Mouse (Mus musculus) liver, embryonic 15.5 days (tissue): Measurements from ENCODE around the gene Pdpr. TPM values are rescaled to one million over a fixed set of nuclear protein-coding genes. Genes with fewer than 3 reads are reported as not detected.

Experiments
- ATAC-seq: fragments of 200-750 bp; cut with Nextera tagmentation; 2 replicates; pipeline ENCODE4 v1.8.0; 2017; ENCODE audit warnings: moderate number of reproducible peaks, mild to moderate bottlenecking, moderate library complexity; ENCODE audit not compliant: insufficient read depth
- H3K27ac ChIP-seq: fragments of 300-500 bp; sonication (generic); replicated peaks from 2 replicates; pipeline ENCODE4 v1.5.1; 2015; ENCODE audit warnings: mild to moderate bottlenecking, inconsistent platforms
- H3K27me3 ChIP-seq: fragments of 300-500 bp; sonication (generic); 2 replicates; pipeline ENCODE4 v1.6.1; 2015; ENCODE audit warnings: mild to moderate bottlenecking, inconsistent platforms
- H3K36me3 ChIP-seq: fragments of 300-500 bp; sonication (generic); replicated peaks from 2 replicates; pipeline ENCODE4 v1.6.1; 2015; ENCODE audit warnings: moderate library complexity, mild to moderate bottlenecking, inconsistent platforms
- H3K4me1 ChIP-seq: fragments of 300-500 bp; sonication (generic); replicated peaks from 2 replicates; pipeline ENCODE4 v1.6.1; 2015; ENCODE audit warnings: inconsistent platforms
- H3K4me2 ChIP-seq: fragments of 300-500 bp; sonication (generic); 2 replicates; pipeline ENCODE4 v1.6.1; 2015; ENCODE audit warnings: moderate library complexity, mild to moderate bottlenecking, inconsistent platforms
- H3K4me3 ChIP-seq: fragments of 300-500 bp; sonication (generic); replicated peaks from 2 replicates; pipeline ENCODE4 v1.5.1; 2015; ENCODE audit warnings: mild to moderate bottlenecking, inconsistent platforms
- H3K9ac ChIP-seq: fragments of 300-500 bp; sonication (generic); 2 replicates; pipeline ENCODE4 v1.6.1; 2015; ENCODE audit warnings: moderate library complexity, mild to moderate bottlenecking, inconsistent platforms
- H3K9me3 ChIP-seq: fragments of 300-500 bp; sonication (generic); replicated peaks from 2 replicates; pipeline ENCODE4 v1.6.1; 2016; ENCODE audit warnings: inconsistent platforms
- WGBS: fragments of 180-500 bp; shearing (Covaris S2); methylation state at CpG from one replicate; pipeline ENCODE4 v1.1.7; 2015; ENCODE audit warnings: mixed read lengths; ENCODE audit not compliant: insufficient replicate concordance; 5-methylcytosine and 5-hydroxymethylcytosine counted together
- polyA plus RNA-seq: library from polyadenylated mRNA; unstranded; fragments of >200 nt; fragmentation: Nextera tagmentation; extraction: Ambion mirVana; gene quantifications from 2 replicates; pipeline ENCODE4 v1.2.1, GENCODE M21; 2015

The Pdpr gene
- polyA plus RNA-seq: 2.4 and 2.6 TPM in 2 replicates

DNA sequence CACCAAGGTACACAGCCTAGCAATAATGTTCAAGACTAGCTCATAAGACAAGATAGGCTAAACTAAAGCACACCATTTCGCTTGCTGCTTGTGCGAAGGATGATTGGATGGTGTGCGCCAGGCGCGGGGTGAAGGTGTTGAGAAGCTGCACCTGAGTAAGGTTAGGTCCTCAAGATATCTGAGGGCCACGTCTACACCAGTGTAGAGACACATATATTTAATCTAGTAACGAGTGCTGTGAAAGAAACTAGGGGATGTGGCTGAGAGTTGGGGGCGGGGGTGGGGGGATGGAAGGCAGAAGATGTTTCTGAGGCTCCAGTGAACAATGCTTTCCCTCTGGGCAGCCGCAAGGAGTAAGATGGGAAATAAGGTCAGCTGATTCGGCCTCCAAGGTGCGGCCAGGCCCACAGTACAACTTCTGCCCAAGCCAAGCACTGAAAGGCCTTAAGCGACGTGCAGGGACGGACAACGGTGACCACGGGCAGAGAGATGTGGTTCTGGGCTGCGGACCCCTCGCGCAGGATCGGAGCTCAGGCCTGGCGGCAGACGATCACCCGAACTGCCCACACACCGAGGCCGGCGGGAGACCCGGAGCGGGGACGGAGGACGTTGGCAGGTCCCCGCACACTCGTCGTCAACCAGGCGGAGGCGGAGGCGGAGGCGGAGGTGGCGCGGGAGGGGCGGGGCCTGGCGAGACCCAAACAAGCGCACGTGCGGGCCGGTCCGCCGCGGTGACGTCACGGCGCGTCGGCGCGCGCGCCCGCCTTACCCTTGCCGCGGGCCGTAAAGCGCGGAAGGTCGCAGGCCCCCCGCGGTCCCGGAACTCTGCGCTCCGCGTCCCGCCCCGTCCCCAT lies at the start of gene Pdpr:
TSS of gene Pdpr (plus strand) at position 766 of the 854 bp plus-strand sequence.
- ATAC-seq: peak; percentile 86
- Histone ChIP-seq H3K4me1 (peaks cover 23% of the 10 kb centered on the region), H3K9ac (peak within 1 kb of the TSS; percentile 57), H3K27me3 (no peaks in the 10 kb centered on the region), H3K27ac (0 out of 2 replicates have a peak within 1 kb of the TSS, but pooled peaks have one; percentile 33), H3K4me2 (peak within 1 kb of the TSS; percentile 94), H3K36me3 (no peaks in the 10 kb centered on the region), H3K9me3 (no peaks in the 10 kb centered on the region), H3K4me3 (peak within 1 kb of the TSS; percentile 67)
- 6% methylated on average over 72 of the region's 72 CpGs for WGBS

DNA sequence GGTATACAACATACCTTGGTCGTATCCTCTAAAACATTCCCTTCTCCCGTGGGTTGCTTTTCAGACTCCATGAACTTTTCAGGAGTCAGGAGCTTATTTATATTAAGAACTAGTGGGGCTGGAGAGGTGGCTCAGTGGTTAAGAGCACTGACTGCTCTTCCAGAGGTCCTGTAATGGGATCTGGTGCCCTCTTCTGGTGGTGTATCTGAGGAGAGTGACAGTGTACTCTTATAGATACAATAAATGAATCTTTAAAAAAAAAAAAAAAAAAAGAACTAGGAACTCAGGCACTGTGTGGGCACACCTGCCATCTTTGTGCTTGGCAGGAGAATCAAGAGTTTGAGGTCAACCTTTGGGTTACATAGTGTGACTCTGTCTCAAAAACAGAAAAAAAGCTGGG lies 45.7 kb upstream of the Pdpr start:
- H3K9ac ChIP-seq: no peak overlapping the region
- 84% methylated on average over 2 of the region's 2 CpGs for WGBS
- no peak overlapping the region for H3K27ac ChIP-seq
- no peak overlapping the region for H3K4me2 ChIP-seq
- no peak overlapping the region for H3K4me3 ChIP-seq
- ATAC-seq: no peak
- H3K27me3 ChIP-seq: no peaks in the 10 kb centered on the region
- no peaks in the 10 kb centered on the region for H3K9me3 ChIP-seq
- peaks cover 5% of the 10 kb centered on the region; the same call in 1 of the 2 replicates for H3K4me1 ChIP-seq
- H3K36me3 ChIP-seq: peaks cover 100% of the 10 kb centered on the region

DNA sequence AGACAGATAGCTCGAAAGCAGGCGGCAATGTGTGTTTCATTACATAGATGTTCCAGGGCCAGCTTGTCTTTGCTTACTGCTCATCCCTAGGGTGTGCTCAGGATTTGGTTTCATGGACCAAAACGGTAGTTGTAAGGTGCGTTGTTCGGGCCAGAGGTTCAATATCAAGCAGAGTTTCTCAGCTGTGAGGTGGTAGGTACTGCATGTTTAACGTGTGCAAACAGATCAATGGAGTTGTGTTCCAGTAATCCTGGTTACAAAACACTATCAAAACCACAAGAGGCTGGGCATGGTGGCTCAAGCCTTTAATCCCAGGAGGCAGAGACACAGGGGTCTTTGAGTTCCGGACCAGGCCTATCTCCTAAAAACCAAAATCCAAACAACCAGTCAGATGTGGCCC lies 45.3 kb upstream of the Pdpr start:
- Histone ChIP-seq H3K4me2 (no peak overlapping the region), H3K9me3 (no peaks in the 10 kb centered on the region), H3K27me3 (no peaks in the 10 kb centered on the region), H3K4me1 (peaks cover 5% of the 10 kb centered on the region; the same call in 1 of the 2 replicates), H3K4me3 (no peak overlapping the region), H3K9ac (no peak overlapping the region), H3K36me3 (peaks cover 100% of the 10 kb centered on the region), H3K27ac (no peak overlapping the region)
- WGBS: 88% methylated on average over 7 of the region's 7 CpGs
- ATAC-seq: no peak

DNA sequence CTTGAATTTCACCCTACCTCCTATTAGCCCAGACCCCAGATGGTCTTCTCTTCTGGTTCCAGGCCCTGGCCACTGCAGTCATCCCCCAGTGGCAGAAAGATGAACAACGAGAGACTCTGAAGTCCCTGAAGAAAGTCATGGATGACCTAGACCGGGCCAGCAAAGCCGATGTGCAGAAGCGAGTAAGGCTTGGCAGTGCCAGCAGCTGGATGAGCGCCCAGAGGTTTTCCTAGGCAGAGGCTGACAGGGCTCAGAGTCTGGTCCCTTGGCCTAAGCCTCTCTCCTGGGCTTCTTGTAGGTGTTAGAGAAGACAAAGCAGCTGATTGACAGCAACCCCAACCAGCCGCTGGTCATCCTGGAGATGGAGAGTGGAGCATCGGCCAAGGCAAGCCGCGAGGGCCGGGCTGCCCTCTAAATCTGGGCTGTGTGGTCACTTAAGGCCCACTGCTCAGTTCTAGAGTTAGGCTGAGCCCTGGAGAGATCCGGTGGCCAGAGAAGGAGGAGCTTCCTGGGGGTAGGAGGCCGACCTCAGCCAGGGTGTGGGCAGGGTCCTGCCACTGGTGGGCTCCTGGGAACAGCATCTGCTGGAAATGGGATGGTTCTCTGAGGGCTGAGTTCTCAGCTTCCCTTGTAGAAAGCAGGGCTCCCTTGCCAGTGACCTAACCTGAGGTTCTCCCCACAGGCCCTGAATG lies 40.5 kb upstream of the Pdpr start:
- no peak overlapping the region for H3K4me2 ChIP-seq
- WGBS: 87% methylated on average over 12 of the region's 12 CpGs
- H3K27me3 ChIP-seq: no peaks in the 10 kb centered on the region
- H3K9me3 ChIP-seq: no peaks in the 10 kb centered on the region
- ATAC-seq: no peak
- peaks cover 41% of the 10 kb centered on the region for H3K4me1 ChIP-seq
- H3K4me3 ChIP-seq: no peak overlapping the region
- no peak overlapping the region for H3K27ac ChIP-seq
- peaks cover 82% of the 10 kb centered on the region for H3K36me3 ChIP-seq
- no peak overlapping the region for H3K9ac ChIP-seq

GRCm38 (mm10) chr8:111055031-111055634 lies 39.3 kb upstream of the Pdpr start:
- Histone ChIP-seq H3K4me3 (no peak overlapping the region), H3K4me2 (no peak overlapping the region), H3K27me3 (no peaks in the 10 kb centered on the region), H3K9ac (no peak overlapping the region), H3K36me3 (peaks cover 70% of the 10 kb centered on the region), H3K9me3 (no peaks in the 10 kb centered on the region), H3K27ac (0 out of 2 replicates have a peak overlapping the region, but pooled peaks have one; percentile 30), H3K4me1 (peaks cover 45% of the 10 kb centered on the region)
- WGBS: 87% methylated on average over 17 of the region's 17 CpGs
- ATAC-seq: no peak

- H3K9ac ChIP-seq: no peak overlapping the region
- no peaks in the 10 kb centered on the region for H3K27me3 ChIP-seq
- 0 out of 2 replicates have a peak overlapping the region, but pooled peaks have one; percentile 30 for H3K27ac ChIP-seq
- H3K4me2 ChIP-seq: 0 out of 2 replicates have a peak overlapping the region, but pooled peaks have one; percentile 99
- peak overlapping the region; percentile 90 for H3K4me3 ChIP-seq
- peaks cover 65% of the 10 kb centered on the region for H3K36me3 ChIP-seq
- ATAC-seq: peak; percentile 44
- H3K4me1 ChIP-seq: peaks cover 50% of the 10 kb centered on the region
- no peaks in the 10 kb centered on the region for H3K9me3 ChIP-seq
- 51% methylated on average over 2 of the region's 2 CpGs for WGBS
Measured at GRCm38 (mm10) chr8:111055661-111056060, 38.8 kb upstream of the Pdpr start.

GRCm38 (mm10) chr8:111056158-111056663 lies 38.2 kb upstream of the Pdpr start, which contains the start of gene Exosc6:
Gene Exosc6 (plus strand): TSS chr8:111056339.
- Histone ChIP-seq H3K36me3 (peaks cover 59% of the 10 kb centered on the region), H3K4me3 (peak within 1 kb of the TSS; percentile 90), H3K4me1 (peaks cover 56% of the 10 kb centered on the region), H3K4me2 (peak within 1 kb of the TSS; percentile 99), H3K9me3 (no peaks in the 10 kb centered on the region), H3K9ac (peak within 1 kb of the TSS; percentile 87), H3K27me3 (no peaks in the 10 kb centered on the region), H3K27ac (peak within 1 kb of the TSS; percentile 87)
- WGBS: under 1% methylated on average over 68 of the region's 68 CpGs
- peak; percentile 93 for ATAC-seq

DNA sequence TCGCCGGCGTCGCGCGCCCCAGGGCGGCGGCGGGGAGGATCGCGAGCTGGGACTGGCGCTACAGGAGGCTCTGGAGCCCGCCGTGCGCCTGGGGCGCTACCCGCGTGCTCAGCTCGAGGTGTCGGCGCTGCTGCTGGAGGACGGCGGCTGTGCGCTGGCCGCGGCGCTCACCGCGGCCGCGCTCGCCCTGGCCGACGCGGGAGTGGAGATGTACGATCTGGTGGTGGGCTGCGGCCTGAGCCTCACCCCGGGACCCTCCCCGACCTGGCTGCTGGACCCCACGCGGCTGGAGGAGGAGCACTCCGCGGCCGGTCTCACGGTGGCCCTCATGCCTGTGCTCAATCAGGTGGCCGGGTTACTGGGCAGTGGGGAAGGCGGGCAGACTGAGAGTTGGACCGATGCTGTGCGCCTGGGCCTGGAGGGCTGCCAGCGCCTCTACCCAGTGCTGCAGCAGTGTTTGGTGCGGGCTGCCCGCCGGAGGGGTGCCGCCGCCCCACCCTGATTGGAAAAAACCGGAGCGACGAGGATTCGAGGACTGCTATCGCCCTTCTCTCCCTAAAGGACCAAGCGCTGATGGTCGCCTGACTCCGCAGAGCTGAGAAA lies 37.6 kb upstream of the Pdpr start:
- Histone ChIP-seq H3K9ac (peak overlapping the region; percentile 87), H3K4me1 (peaks cover 62% of the 10 kb centered on the region), H3K4me2 (peak overlapping the region; percentile 99), H3K4me3 (peak overlapping the region; percentile 90), H3K27ac (peak overlapping the region; percentile 87), H3K36me3 (peaks cover 53% of the 10 kb centered on the region), H3K9me3 (no peaks in the 10 kb centered on the region), H3K27me3 (no peaks in the 10 kb centered on the region)
- ATAC-seq: peak; percentile 63
- under 1% methylated on average over 62 of the region's 63 CpGs for WGBS

DNA sequence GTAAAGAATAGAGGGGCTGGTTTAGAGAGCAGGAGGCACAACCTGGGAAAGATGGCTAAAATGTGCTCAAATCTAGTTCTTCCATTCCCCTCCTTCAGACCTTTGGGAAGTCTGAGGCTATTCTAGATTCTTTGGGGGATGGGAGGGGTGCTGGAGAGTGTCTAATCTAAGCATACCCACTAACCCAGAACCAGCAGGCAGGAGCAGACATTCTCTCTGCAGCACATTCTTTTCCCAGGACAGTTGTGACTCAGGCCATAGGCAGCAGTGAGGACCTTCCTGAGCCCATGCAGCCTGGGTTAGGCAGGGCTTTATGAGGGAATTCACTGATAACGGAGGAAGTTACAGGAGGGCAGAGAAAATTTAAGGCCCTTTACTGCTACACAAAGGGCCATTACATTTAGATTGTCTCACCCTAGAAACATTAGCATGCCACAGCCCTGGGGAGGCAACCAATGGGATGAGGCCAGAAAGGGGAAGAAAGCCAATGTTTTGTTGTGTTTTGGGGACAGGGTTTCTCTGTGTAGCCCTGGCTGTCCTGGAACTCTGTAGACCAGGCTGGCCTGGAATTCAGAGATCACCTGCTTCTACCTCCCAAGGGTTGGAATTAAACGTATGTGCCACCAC lies 35.4 kb upstream of the Pdpr start:
- H3K36me3 ChIP-seq: peaks cover 31% of the 10 kb centered on the region
- no peak overlapping the region for H3K27ac ChIP-seq
- 0 out of 2 replicates have a peak, but pooled peaks cover under 1% of the 10 kb centered on the region for H3K27me3 ChIP-seq
- no peak overlapping the region for H3K4me2 ChIP-seq
- 56% methylated on average over 2 of the region's 2 CpGs for WGBS
- H3K9me3 ChIP-seq: no peaks in the 10 kb centered on the region
- H3K4me1 ChIP-seq: peaks cover 70% of the 10 kb centered on the region
- no peak for ATAC-seq
- H3K9ac ChIP-seq: no peak overlapping the region
- H3K4me3 ChIP-seq: no peak overlapping the region

GRCm38 (mm10) chr8:111061688-111062071 lies 32.8 kb upstream of the Pdpr start:
- peak overlapping the region; percentile 64 for H3K4me3 ChIP-seq
- H3K27me3 ChIP-seq: peaks cover 6% of the 10 kb centered on the region; the same call in 1 of the 2 replicates
- ATAC-seq: no peak
- no peak overlapping the region for H3K27ac ChIP-seq
- 1% methylated on average over 14 of the region's 14 CpGs for WGBS
- H3K9ac ChIP-seq: peak overlapping the region; percentile 58
- H3K36me3 ChIP-seq: peaks cover 11% of the 10 kb centered on the region
- H3K9me3 ChIP-seq: no peaks in the 10 kb centered on the region
- H3K4me2 ChIP-seq: peak overlapping the region; percentile 79
- H3K4me1 ChIP-seq: peaks cover 55% of the 10 kb centered on the region
